Mouse (Mus musculus): ENCODE measurements at regions not wholly inside any gene's neighbourhood (a gene's known extent, or its start where the extent isn't known, plus 50 kb on each side); places are given as distances from the start of the nearest gene placed in this dataset.
"Not testable (repeated sequence)": the region's sequence is repeated elsewhere in the genome, so short reads cannot be mapped to it uniquely, and the experiment has no call there.

GRCm38 (mm10) chr5:148651736-148652135 lies 99.1 kb upstream of the Ubl3 start:
- DNase-seq (ENCODE audit: low spot score) (no peak), ATAC-seq (no peak)
- no peak overlapping the region for H3K27ac ChIP-seq (ENCODE audit: low read depth, low read length)
- no peak overlapping the region for H3K4me3 ChIP-seq (ENCODE audit: low read depth, low read length)
- H3K36me3 ChIP-seq (ENCODE audit: control insufficient read depth, insufficient read depth, low read length), result no peaks in the 10 kb centered on the region
- no peaks in the 10 kb centered on the region for H3K27me3 ChIP-seq (replicated peaks; ENCODE audit: control insufficient read depth, insufficient read depth, low read length)
- WGBS, result 69% methylated on average over 4 of the region's 4 CpGs
- no peaks in the 10 kb centered on the region for H3K9me3 ChIP-seq (replicated peaks; ENCODE audit: control insufficient read depth, low read length)
- no peak overlapping the region for H3K4me2 ChIP-seq (ENCODE audit: low read length)
- no peak overlapping the region for H3K9ac ChIP-seq (ENCODE audit: low read length)
- H3K4me1 ChIP-seq (ENCODE audit: control insufficient read depth, insufficient read depth, low read length), result no peaks in the 10 kb centered on the region

GRCm38 (mm10) chr5:148649573-148649972 lies 97.0 kb upstream of the Ubl3 start:
- 94% methylated on average over 7 of the region's 7 CpGs for WGBS

GRCm38 (mm10) chr5:148649123-148649522 lies 96.5 kb upstream of the Ubl3 start:
- H3K9ac ChIP-seq (ENCODE audit: low read length), result no peak overlapping the region
- no peaks in the 10 kb centered on the region for H3K4me1 ChIP-seq (ENCODE audit: control insufficient read depth, insufficient read depth, low read length)
- no peak overlapping the region for H3K4me3 ChIP-seq (ENCODE audit: low read depth, low read length)
- no peak for ATAC-seq
- DNase-seq (ENCODE audit: low spot score), result no peak
- no peaks in the 10 kb centered on the region for H3K36me3 ChIP-seq (ENCODE audit: control insufficient read depth, insufficient read depth, low read length)
- no peaks in the 10 kb centered on the region for H3K27me3 ChIP-seq (replicated peaks; ENCODE audit: control insufficient read depth, insufficient read depth, low read length)
- H3K9me3 ChIP-seq (replicated peaks; ENCODE audit: control insufficient read depth, low read length), result 0 out of 2 replicates have a peak, but pooled peaks cover 3% of the 10 kb centered on the region
- WGBS, result 69% methylated on average over 9 of the region's 9 CpGs
- no peak overlapping the region for H3K27ac ChIP-seq (ENCODE audit: low read depth, low read length)
- H3K4me2 ChIP-seq (ENCODE audit: low read length), result no peak overlapping the region

More at GRCm38 (mm10) chr5:148649573-148649972, 97.0 kb upstream of the Ubl3 start:
- not testable (repeated sequence) for H3K27ac ChIP-seq (ENCODE audit: low read depth, low read length); H3K4me2 ChIP-seq (ENCODE audit: low read length); ATAC-seq; H3K4me3 ChIP-seq (ENCODE audit: low read depth, low read length); H3K4me1 ChIP-seq (ENCODE audit: control insufficient read depth, insufficient read depth, low read length); H3K36me3 ChIP-seq (ENCODE audit: control insufficient read depth, insufficient read depth, low read length); H3K27me3 ChIP-seq (replicated peaks; ENCODE audit: control insufficient read depth, insufficient read depth, low read length); H3K9ac ChIP-seq (ENCODE audit: low read length); DNase-seq (ENCODE audit: low spot score); H3K9me3 ChIP-seq (replicated peaks; ENCODE audit: control insufficient read depth, low read length)

- Histone ChIP-seq H3K4me2 (ENCODE audit: low read length) (no peak overlapping the region), H3K9me3 (replicated peaks; ENCODE audit: control insufficient read depth, low read length) (0 out of 2 replicates have a peak, but pooled peaks cover 3% of the 10 kb centered on the region), H3K4me1 (ENCODE audit: control insufficient read depth, insufficient read depth, low read length) (no peaks in the 10 kb centered on the region), H3K4me3 (ENCODE audit: low read depth, low read length) (no peak overlapping the region), H3K27me3 (replicated peaks; ENCODE audit: control insufficient read depth, insufficient read depth, low read length) (no peaks in the 10 kb centered on the region), H3K9ac (ENCODE audit: low read length) (no peak overlapping the region), H3K27ac (ENCODE audit: low read depth, low read length) (no peak overlapping the region), H3K36me3 (ENCODE audit: control insufficient read depth, insufficient read depth, low read length) (no peaks in the 10 kb centered on the region)
- DNase-seq (ENCODE audit: low spot score) (no peak), ATAC-seq (no peak)
- WGBS, result 61% methylated on average over 2 of the region's 2 CpGs
Measured at GRCm38 (mm10) chr5:148647644-148648043, 95.1 kb upstream of the Ubl3 start.

- Histone ChIP-seq H3K9ac (ENCODE audit: low read length) (no peak overlapping the region), H3K9me3 (replicated peaks; ENCODE audit: control insufficient read depth, low read length) (0 out of 2 replicates have a peak, but pooled peaks cover 3% of the 10 kb centered on the region), H3K36me3 (ENCODE audit: control insufficient read depth, insufficient read depth, low read length) (no peaks in the 10 kb centered on the region), H3K4me1 (ENCODE audit: control insufficient read depth, insufficient read depth, low read length) (no peaks in the 10 kb centered on the region), H3K4me2 (ENCODE audit: low read length) (no peak overlapping the region), H3K4me3 (ENCODE audit: low read depth, low read length) (no peak overlapping the region), H3K27ac (ENCODE audit: low read depth, low read length) (no peak overlapping the region), H3K27me3 (replicated peaks; ENCODE audit: control insufficient read depth, insufficient read depth, low read length) (no peaks in the 10 kb centered on the region)
- DNase-seq (ENCODE audit: low spot score), result no peak
- no peak for ATAC-seq
- WGBS, result 49% methylated on average over 4 of the region's 4 CpGs
Measured at GRCm38 (mm10) chr5:148645772-148646171, 93.2 kb upstream of the Ubl3 start.

GRCm38 (mm10) chr5:148645191-148645681 lies 92.6 kb upstream of the Ubl3 start:
- Histone ChIP-seq H3K36me3 (ENCODE audit: control insufficient read depth, insufficient read depth, low read length) (no peaks in the 10 kb centered on the region), H3K4me3 (ENCODE audit: low read depth, low read length) (no peak overlapping the region), H3K9me3 (replicated peaks; ENCODE audit: control insufficient read depth, low read length) (0 out of 2 replicates have a peak, but pooled peaks cover 3% of the 10 kb centered on the region), H3K27me3 (replicated peaks; ENCODE audit: control insufficient read depth, insufficient read depth, low read length) (no peaks in the 10 kb centered on the region), H3K4me1 (ENCODE audit: control insufficient read depth, insufficient read depth, low read length) (no peaks in the 10 kb centered on the region), H3K27ac (ENCODE audit: low read depth, low read length) (no peak overlapping the region), H3K4me2 (ENCODE audit: low read length) (no peak overlapping the region), H3K9ac (ENCODE audit: low read length) (no peak overlapping the region)
- WGBS, result 88% methylated on average over 10 of the region's 10 CpGs
- no peak for DNase-seq (ENCODE audit: low spot score)
- ATAC-seq, result no peak

- Histone ChIP-seq H3K9me3 (replicated peaks; ENCODE audit: control insufficient read depth, low read length) (0 out of 2 replicates have a peak, but pooled peaks cover 3% of the 10 kb centered on the region), H3K4me2 (ENCODE audit: low read length) (no peak overlapping the region), H3K36me3 (ENCODE audit: control insufficient read depth, insufficient read depth, low read length) (no peaks in the 10 kb centered on the region), H3K4me3 (ENCODE audit: low read depth, low read length) (no peak overlapping the region), H3K4me1 (ENCODE audit: control insufficient read depth, insufficient read depth, low read length) (no peaks in the 10 kb centered on the region), H3K27me3 (replicated peaks; ENCODE audit: control insufficient read depth, insufficient read depth, low read length) (no peaks in the 10 kb centered on the region), H3K9ac (ENCODE audit: low read length) (no peak overlapping the region), H3K27ac (ENCODE audit: low read depth, low read length) (no peak overlapping the region)
- WGBS, result 98% methylated on average over 7 of the region's 7 CpGs
- no peak for ATAC-seq
- no peak for DNase-seq (ENCODE audit: low spot score)
Measured at GRCm38 (mm10) chr5:148644345-148644744, 91.8 kb upstream of the Ubl3 start.

GRCm38 (mm10) chr5:148641652-148642395 lies 89.2 kb upstream of the Ubl3 start:
- Histone ChIP-seq H3K4me2 (ENCODE audit: low read length) (no peak overlapping the region), H3K36me3 (ENCODE audit: control insufficient read depth, insufficient read depth, low read length) (no peaks in the 10 kb centered on the region), H3K9ac (ENCODE audit: low read length) (no peak overlapping the region), H3K9me3 (replicated peaks; ENCODE audit: control insufficient read depth, low read length) (0 out of 2 replicates have a peak, but pooled peaks cover 3% of the 10 kb centered on the region), H3K4me3 (ENCODE audit: low read depth, low read length) (no peak overlapping the region), H3K27me3 (replicated peaks; ENCODE audit: control insufficient read depth, insufficient read depth, low read length) (no peaks in the 10 kb centered on the region), H3K4me1 (ENCODE audit: control insufficient read depth, insufficient read depth, low read length) (no peaks in the 10 kb centered on the region), H3K27ac (ENCODE audit: low read depth, low read length) (no peak overlapping the region)
- ATAC-seq (no peak), DNase-seq (ENCODE audit: low spot score) (no peak)
- WGBS, result 42% methylated on average over 15 of the region's 15 CpGs

GRCm38 (mm10) chr5:148640523-148640922 lies 87.9 kb upstream of the Ubl3 start:
- Histone ChIP-seq H3K27me3 (replicated peaks; ENCODE audit: control insufficient read depth, insufficient read depth, low read length) (no peaks in the 10 kb centered on the region), H3K9me3 (replicated peaks; ENCODE audit: control insufficient read depth, low read length) (0 out of 2 replicates have a peak, but pooled peaks cover 3% of the 10 kb centered on the region), H3K36me3 (ENCODE audit: control insufficient read depth, insufficient read depth, low read length) (no peaks in the 10 kb centered on the region), H3K4me3 (ENCODE audit: low read depth, low read length) (no peak overlapping the region), H3K4me1 (ENCODE audit: control insufficient read depth, insufficient read depth, low read length) (no peaks in the 10 kb centered on the region), H3K27ac (ENCODE audit: low read depth, low read length) (no peak overlapping the region), H3K4me2 (ENCODE audit: low read length) (0 out of 2 replicates have a peak overlapping the region, but pooled peaks have one; percentile 14), H3K9ac (ENCODE audit: low read length) (no peak overlapping the region)
- ATAC-seq (peak; percentile 48; the same call in 1 of the 2 replicates), DNase-seq (ENCODE audit: low spot score) (no peak)
- 38% methylated on average over 13 of the region's 14 CpGs for WGBS

Data from forebrain, embryonic 14.5 days (tissue).